Mouse (Mus musculus) cerebellum, adult 2 months (tissue): ENCODE measurements at regions not wholly inside any gene's neighbourhood (a gene's known extent, or its start where the extent isn't known, plus 50 kb on each side); places are given as distances from the start of the nearest gene placed in this dataset.

ENCODE experiments used
- CTCF ChIP-seq: fragments of 200-500 bp; IDR thresholded peaks from 2 replicates; pipeline ENCODE4 v1.5.1; 2011; ENCODE audit warnings: low read depth, mild to moderate bottlenecking, control low read depth, low read length, moderate library complexity, borderline replicate concordance; ENCODE audit not compliant: insufficient read depth
- POLR2A ChIP-seq: fragments of 200-500 bp; IDR thresholded peaks from 2 replicates; pipeline ENCODE4 v1.6.1; 2011; ENCODE audit warnings: low read length, control low read depth, borderline replicate concordance; ENCODE audit not compliant: insufficient read depth

DNA sequence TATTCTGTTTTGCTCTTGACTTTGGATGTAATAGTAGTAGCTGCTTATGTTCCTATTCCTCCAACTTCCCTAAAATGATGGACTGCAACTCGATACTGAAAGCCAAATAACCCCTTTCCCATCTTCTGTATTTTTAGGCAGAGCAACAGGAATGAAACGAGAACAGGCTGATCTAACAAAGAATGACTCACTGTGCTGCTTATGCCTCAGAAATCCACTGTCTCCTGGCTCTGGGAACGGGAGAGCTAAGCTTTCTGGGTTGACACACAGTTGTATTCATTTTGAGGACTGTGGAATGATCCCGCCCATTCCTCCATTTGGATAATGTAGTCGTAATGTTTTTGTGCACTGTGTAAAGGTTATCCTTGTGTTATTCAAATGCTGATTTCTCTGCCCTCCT lies 82.6 kb upstream of the Mon1b start:
- TF ChIP-seq CTCF (no peak), POLR2A (no peak)
